Mouse (Mus musculus) neural tube, embryonic 12.5 days (tissue): Measurements from ENCODE around the gene Fignl1. TPM values are rescaled to one million over a fixed set of nuclear protein-coding genes. Genes with fewer than 3 reads are reported as not detected.

ENCODE experiments used
- ATAC-seq: fragments of 200-750 bp; cut with Nextera tagmentation; 2 replicates; pipeline ENCODE4 v1.8.0; 2017; ENCODE audit warnings: low read depth, mild to moderate bottlenecking, moderate TSS enrichment, moderate library complexity; ENCODE audit not compliant: low FRiP score
- H3K27ac ChIP-seq: fragments of 300-500 bp; sonication (generic); 2 replicates; pipeline ENCODE4 v1.5.1; 2016
- H3K27me3 ChIP-seq: fragments of 300-500 bp; sonication (generic); replicated peaks from 2 replicates; pipeline ENCODE4 v1.6.1; 2016; ENCODE audit warnings: mild to moderate bottlenecking
- H3K36me3 ChIP-seq: fragments of 300-500 bp; sonication (generic); 2 replicates; pipeline ENCODE4 v1.6.1; 2016; ENCODE audit warnings: mild to moderate bottlenecking
- H3K4me1 ChIP-seq: fragments of 300-500 bp; sonication (generic); 2 replicates; pipeline ENCODE4 v1.6.1; 2016
- H3K4me2 ChIP-seq: fragments of 300-500 bp; sonication (generic); replicated peaks from 2 replicates; pipeline ENCODE4 v1.6.1; 2016; ENCODE audit warnings: mild to moderate bottlenecking
- H3K4me3 ChIP-seq: fragments of 300-500 bp; sonication (generic); 2 replicates; pipeline ENCODE4 v1.5.1; 2016
- H3K9ac ChIP-seq: fragments of 300-500 bp; sonication (generic); 2 replicates; pipeline ENCODE4 v1.6.1; 2016; ENCODE audit warnings: mild to moderate bottlenecking
- H3K9me3 ChIP-seq: fragments of 300-500 bp; sonication (generic); 2 replicates; pipeline ENCODE4 v1.6.1; 2016; ENCODE audit warnings: mild to moderate bottlenecking
- WGBS: fragments of 180-500 bp; shearing (Covaris S2); methylation state at CpG from one replicate; pipeline ENCODE4 v1.1.7; 2016; 5-methylcytosine and 5-hydroxymethylcytosine counted together
- polyA plus RNA-seq: library from polyadenylated mRNA; unstranded; fragments of >200 nt; fragmentation: Nextera tagmentation; extraction: Ambion mirVana; gene quantifications from 2 replicates; pipeline ENCODE4 v1.2.1, GENCODE M21; 2016

The Fignl1 gene
- polyA plus RNA-seq, 1 experiment from 2014 or later, result 44.9 TPM

DNA sequence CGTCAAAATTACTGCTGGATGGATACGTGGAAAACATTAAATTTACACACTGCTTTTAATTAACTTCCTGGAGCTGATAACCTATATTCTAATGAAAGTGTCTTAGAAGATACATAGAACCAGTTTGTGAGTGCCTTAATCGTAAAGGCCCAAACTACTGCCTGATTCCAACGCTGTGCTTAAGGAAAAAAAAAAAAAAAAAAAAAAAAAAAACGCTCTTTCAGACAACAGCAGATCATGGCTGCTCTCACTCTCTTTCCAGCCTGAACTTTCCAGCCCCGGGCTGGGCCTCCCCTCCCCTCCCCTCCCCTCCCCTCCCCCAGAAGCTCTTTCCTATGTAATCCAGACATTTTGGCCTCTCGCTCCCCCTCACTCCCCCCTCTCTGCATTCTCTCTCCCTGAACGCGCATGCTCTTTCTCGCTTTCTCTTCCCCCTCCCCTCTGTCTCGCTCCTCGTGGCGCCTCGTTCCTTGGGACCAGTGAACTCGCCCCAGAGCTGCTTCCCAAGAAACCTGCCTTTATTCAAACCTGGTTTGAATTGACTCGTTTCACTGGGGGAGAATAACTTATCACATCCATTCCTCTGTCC lies 12.7 kb upstream of the Fignl1 start:
- Histone ChIP-seq H3K9ac (0 out of 2 replicates have a peak overlapping the region, but pooled peaks have one; percentile 2), H3K27me3 (no peaks in the 10 kb centered on the region), H3K27ac (peak overlapping the region; percentile 54; the same call in 1 of the 2 replicates), H3K4me1 (peaks cover 45% of the 10 kb centered on the region), H3K4me3 (no peak overlapping the region), H3K36me3 (no peaks in the 10 kb centered on the region), H3K4me2 (peak overlapping the region; percentile 17), H3K9me3 (no peaks in the 10 kb centered on the region)
- WGBS, result 6% methylated on average over 16 of the region's 16 CpGs
- ATAC-seq, result peak; percentile 80

DNA sequence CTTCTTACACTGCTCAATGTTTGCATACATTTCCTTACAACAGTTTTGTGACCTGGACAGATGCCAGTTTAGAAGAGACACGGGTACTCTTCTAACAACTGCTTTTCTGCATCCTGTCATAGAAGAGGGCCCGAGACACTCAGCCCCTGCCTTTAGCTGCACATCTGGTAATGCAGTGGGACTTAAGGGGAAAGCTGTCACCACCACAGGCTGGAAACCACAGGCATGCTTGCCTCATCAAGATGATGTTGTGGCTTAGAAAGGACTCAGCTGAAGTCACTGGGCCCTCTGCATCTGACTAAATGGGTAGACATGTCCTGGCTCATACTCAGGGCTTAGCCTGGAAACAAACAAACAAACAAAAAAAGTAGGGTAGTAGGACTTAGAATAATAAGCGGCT lies 12.0 kb upstream of the Fignl1 start:
- Histone ChIP-seq H3K4me2 (no peak overlapping the region), H3K36me3 (no peaks in the 10 kb centered on the region), H3K9me3 (no peaks in the 10 kb centered on the region), H3K27me3 (no peaks in the 10 kb centered on the region), H3K4me1 (peaks cover 45% of the 10 kb centered on the region), H3K4me3 (no peak overlapping the region), H3K27ac (0 out of 2 replicates have a peak overlapping the region, but pooled peaks have one; percentile 15), H3K9ac (no peak overlapping the region)
- 64% methylated on average over 3 of the region's 3 CpGs for WGBS
- ATAC-seq, result no peak; the same call in 1 of the 2 replicates

DNA sequence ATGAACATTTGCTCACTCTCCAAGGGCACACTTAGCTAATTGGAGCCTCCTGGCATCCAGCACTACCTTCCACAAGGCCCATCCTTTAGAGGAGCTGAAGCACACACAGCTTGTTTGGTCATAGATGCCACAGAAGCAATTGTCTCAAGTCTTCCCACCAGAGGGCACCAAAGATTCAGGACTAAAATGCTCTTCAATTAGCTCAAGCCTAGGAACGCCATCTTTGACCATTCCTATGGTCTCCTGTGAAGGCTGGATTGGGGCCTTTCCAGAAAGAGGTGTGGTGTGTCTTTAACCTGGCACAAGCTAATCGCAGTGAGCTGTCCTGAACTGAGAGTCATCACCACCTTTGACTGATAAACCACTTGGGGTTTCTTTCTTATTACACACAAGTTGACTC lies 11.5 kb upstream of the Fignl1 start:
- H3K9ac ChIP-seq, result no peak overlapping the region
- WGBS, result 9% methylated on average over 2 of the region's 2 CpGs

DNA sequence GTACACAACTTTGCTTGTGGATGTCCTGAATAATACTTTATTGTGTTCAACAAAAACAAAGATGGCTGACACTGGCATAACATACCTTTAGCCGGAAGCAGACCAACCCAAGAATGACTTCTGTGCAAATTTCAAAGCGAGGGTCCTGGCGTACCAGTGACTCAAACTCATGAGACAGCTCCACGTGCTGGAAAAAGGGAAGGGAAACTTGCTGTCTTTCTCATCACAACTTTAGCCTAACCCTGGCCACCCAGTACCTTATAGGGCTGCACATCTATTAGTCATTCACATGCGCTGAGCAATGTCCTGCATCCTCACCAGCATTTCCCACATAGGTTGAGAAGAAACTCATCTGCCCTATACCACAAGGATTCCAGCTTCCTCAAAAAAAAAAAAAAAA lies 10.4 kb upstream of the Fignl1 start:
- Histone ChIP-seq H3K9ac (no peak overlapping the region), H3K36me3 (no peaks in the 10 kb centered on the region), H3K4me3 (no peak overlapping the region), H3K27me3 (no peaks in the 10 kb centered on the region), H3K9me3 (no peaks in the 10 kb centered on the region), H3K4me1 (peaks cover 34% of the 10 kb centered on the region), H3K27ac (no peak overlapping the region), H3K4me2 (no peak overlapping the region)
- ATAC-seq, result no peak
- whole genome bisulfite sequencing, result 90% methylated on average over 5 of the region's 5 CpGs

More for the DNA sequence above, 11.5 kb upstream of the Fignl1 start:
- no peaks in the 10 kb centered on the region for H3K36me3 ChIP-seq
- no peaks in the 10 kb centered on the region for H3K9me3 ChIP-seq
- no peaks in the 10 kb centered on the region for H3K27me3 ChIP-seq
- H3K4me3 ChIP-seq, result no peak overlapping the region
- no peak overlapping the region for H3K4me2 ChIP-seq
- peak; percentile 28 for ATAC-seq
- no peak overlapping the region for H3K27ac ChIP-seq
- H3K4me1 ChIP-seq, result peaks cover 43% of the 10 kb centered on the region

DNA sequence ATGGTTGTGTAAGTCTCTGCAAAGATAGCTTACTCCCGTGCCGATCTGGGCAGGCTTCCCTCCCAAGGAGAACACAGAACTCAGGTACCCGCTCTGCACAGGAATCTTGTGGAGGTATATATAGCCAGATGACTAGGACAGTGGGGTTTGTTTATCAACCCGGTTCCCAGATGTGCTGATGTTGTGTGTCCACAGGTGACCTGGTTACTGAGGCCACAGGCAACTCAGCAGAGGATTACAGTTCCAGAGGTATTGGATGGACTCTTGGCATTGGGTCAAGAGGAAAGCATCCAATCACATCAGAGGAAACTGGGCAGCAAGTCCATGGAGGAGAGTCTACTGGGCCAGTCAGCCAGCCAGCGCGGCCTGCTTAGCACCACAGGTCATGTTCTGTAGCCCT lies 10.0 kb upstream of the Fignl1 start:
- Histone ChIP-seq H3K36me3 (no peaks in the 10 kb centered on the region), H3K27ac (no peak overlapping the region), H3K9ac (no peak overlapping the region), H3K9me3 (no peaks in the 10 kb centered on the region), H3K4me3 (no peak overlapping the region), H3K4me1 (peaks cover 30% of the 10 kb centered on the region), H3K4me2 (no peak overlapping the region), H3K27me3 (no peaks in the 10 kb centered on the region)
- ATAC-seq, result no peak
- 89% methylated on average over 6 of the region's 6 CpGs for WGBS

DNA sequence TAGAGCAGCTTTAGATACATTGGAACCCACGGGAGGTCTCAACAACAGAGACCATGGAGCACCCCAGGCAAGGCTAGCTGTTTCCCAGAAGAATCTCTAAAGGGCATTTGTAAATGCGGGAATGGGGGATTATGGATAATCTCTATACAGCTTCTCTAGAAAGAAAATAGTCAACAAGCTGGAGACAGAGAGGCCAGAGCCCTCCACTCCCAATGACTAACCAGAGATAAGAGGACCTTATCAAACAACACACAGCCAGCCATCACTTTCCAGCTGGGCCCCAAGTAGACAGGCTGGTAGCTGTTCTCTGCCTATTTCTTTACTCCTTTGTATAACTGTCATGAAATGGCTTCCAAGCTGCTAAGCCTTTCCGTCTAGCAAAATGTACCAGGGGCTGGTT lies 7.0 kb upstream of the Fignl1 start:
- no peak overlapping the region for H3K9ac ChIP-seq
- 0 out of 2 replicates have a peak, but pooled peaks cover 2% of the 10 kb centered on the region for H3K4me1 ChIP-seq
- H3K36me3 ChIP-seq, result no peaks in the 10 kb centered on the region
- no peaks in the 10 kb centered on the region for H3K9me3 ChIP-seq
- no peaks in the 10 kb centered on the region for H3K27me3 ChIP-seq
- 81% methylated on average over 3 of the region's 3 CpGs for WGBS
- H3K4me3 ChIP-seq, result no peak overlapping the region
- H3K27ac ChIP-seq, result no peak overlapping the region
- no peak overlapping the region for H3K4me2 ChIP-seq
- no peak for ATAC-seq

DNA sequence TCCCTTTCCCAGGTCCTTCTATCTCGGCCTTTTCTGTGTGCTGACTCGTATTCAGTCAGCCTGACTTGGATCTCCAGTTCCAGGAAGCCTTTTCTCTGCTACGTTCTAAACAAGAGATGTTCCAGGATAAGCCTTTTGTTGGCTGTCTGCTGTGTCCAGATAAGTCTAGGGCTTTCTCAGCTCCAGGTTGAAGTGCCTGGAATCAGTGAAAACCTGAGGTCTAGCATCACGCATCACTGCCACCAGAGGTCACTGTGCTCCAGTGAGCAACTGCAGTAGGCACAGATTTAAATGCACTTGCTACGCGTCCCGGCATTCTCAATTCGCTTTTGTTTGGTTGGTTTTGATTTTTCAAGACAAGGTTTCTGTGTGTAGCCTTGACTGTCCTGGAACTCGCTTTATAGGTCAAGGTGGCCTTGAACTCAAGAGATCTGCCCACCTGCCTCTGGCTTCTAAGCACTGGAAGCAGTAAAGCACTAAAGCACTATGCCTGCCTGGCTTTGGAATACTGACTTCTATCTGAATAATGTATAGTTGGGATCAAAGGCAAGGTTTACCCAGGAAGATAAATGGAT lies 3.2 kb upstream of the Fignl1 start:
- H3K27me3 ChIP-seq, result no peaks in the 10 kb centered on the region
- H3K9me3 ChIP-seq, result no peaks in the 10 kb centered on the region
- no peak overlapping the region for H3K27ac ChIP-seq
- no peaks in the 10 kb centered on the region for H3K36me3 ChIP-seq
- peak overlapping the region; percentile 33 for H3K4me2 ChIP-seq
- 0 out of 2 replicates have a peak, but pooled peaks cover 8% of the 10 kb centered on the region for H3K4me1 ChIP-seq
- ATAC-seq, result no peak
- WGBS, result 25% methylated on average over 9 of the region's 9 CpGs
- no peak overlapping the region for H3K4me3 ChIP-seq
- no peak overlapping the region for H3K9ac ChIP-seq

DNA sequence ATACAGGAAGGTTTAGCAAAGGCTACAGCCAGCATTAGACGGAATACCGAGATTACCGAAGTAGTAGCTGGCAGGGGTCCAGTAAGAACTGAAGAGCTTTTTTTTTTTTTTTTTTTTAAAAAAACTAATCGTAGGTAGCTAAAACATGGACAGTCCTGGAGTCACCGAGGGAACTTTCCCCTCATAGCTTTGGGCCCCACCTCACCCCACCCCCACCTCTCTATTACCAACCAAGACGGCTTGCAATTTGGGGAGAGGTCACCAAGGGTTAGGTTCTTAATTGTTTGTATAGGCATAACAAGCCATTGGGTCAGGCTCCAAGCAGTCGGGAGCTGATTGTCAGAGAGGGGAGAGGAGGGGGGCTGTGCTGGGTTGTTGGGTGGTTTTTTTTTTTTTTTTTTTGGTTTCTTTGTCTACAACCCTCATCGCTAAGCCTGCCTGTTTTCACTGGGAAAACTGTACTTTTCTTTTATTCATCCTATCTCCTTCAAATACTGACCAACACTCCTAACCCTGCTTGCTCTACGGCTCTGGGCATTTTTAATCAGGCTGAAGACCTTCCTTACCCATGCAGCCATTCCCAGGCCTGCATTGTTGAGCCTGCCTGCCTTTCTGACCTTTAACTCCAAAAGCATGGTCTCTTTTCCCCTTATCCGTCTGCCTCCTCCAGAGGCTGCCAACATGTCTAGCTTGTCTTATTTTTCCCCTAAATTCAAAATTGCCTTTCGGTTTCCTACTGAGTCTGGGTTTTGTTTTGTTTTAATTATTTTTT lies 828 bp upstream of the Fignl1 start:
- WGBS, result 3% methylated on average over 11 of the region's 11 CpGs
- peak; percentile 54 for ATAC-seq
- H3K27ac ChIP-seq, result peak overlapping the region; percentile 84
- 0 out of 2 replicates have a peak, but pooled peaks cover 8% of the 10 kb centered on the region for H3K4me1 ChIP-seq
- H3K36me3 ChIP-seq, result peaks cover 6% of the 10 kb centered on the region; the same call in 1 of the 2 replicates
- peak overlapping the region; percentile 59 for H3K4me2 ChIP-seq
- no peaks in the 10 kb centered on the region for H3K9me3 ChIP-seq
- H3K27me3 ChIP-seq, result no peaks in the 10 kb centered on the region
- peak overlapping the region; percentile 67 for H3K4me3 ChIP-seq
- H3K9ac ChIP-seq, result peak overlapping the region; percentile 64

DNA sequence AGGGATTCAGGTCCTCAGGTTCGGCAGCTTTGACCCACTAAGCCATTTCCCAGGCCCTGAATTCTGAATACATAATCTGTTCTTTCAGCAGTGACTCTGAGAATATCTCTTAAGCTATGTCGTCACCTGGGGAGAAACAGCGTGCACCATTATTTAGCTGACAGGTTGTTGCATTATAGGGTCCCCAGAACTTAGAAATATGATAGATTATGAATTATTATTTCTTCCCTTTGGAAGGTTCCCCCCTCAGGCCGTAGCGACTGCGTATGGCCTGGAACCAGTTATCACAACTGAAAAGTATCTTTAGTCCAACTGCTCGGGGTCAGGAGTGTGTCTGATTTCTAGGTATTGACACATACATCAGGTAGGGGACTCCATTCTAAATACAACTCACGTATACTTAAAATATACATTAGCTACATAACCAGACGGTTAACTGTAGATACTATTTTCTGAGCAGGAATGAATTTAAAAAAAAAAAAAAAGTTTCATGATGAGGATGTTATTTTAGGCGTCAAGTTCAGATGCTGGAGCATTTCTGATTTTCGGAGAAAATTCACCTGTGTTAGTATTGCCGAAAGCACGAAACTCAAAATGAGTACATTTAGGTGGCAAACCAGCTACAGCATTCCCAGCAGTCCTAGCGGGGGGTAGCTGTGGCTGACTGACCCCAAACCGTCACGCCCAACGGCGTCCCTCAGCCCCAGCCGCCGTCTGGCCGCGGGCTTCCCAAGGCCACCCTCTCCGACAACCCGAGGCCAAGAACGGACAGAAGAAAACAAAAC lies 535 bp downstream of the Fignl1 start:
- no peak for ATAC-seq
- Histone ChIP-seq H3K9me3 (no peaks in the 10 kb centered on the region), H3K9ac (peak overlapping the region; percentile 64), H3K4me2 (peak overlapping the region; percentile 59), H3K27me3 (no peaks in the 10 kb centered on the region), H3K4me1 (0 out of 2 replicates have a peak, but pooled peaks cover 8% of the 10 kb centered on the region), H3K4me3 (peak overlapping the region; percentile 67), H3K36me3 (peaks cover 10% of the 10 kb centered on the region; the same call in 1 of the 2 replicates), H3K27ac (peak overlapping the region; percentile 84; the same call in 1 of the 2 replicates)
- WGBS, result 13% methylated on average over 25 of the region's 25 CpGs

DNA sequence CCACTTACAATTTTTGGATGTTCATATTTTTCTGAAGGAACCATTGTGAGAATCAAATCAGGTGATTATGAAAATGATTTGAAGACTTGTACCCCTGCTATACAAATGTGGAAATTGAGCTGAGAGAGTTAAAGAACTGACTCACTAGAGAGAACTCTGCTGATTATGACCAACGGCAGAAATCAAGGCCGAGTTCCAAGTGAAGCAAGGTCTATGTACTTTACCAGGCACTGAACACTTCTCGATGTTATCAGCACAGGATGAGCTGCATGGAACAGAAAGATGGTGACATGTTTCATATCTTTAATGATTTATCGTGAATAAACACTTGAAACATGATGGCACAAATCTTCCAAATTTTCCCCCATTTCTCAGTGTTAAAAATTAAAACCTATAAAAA lies 2.8 kb downstream of the Fignl1 start:
- no peak overlapping the region for H3K4me3 ChIP-seq
- H3K36me3 ChIP-seq, result peaks cover 30% of the 10 kb centered on the region
- H3K9ac ChIP-seq, result no peak overlapping the region
- 93% methylated on average over 4 of the region's 4 CpGs for WGBS
- H3K4me2 ChIP-seq, result no peak overlapping the region
- 0 out of 2 replicates have a peak, but pooled peaks cover 8% of the 10 kb centered on the region for H3K4me1 ChIP-seq
- no peak overlapping the region for H3K27ac ChIP-seq
- no peak for ATAC-seq
- H3K27me3 ChIP-seq, result no peaks in the 10 kb centered on the region
- no peaks in the 10 kb centered on the region for H3K9me3 ChIP-seq

DNA sequence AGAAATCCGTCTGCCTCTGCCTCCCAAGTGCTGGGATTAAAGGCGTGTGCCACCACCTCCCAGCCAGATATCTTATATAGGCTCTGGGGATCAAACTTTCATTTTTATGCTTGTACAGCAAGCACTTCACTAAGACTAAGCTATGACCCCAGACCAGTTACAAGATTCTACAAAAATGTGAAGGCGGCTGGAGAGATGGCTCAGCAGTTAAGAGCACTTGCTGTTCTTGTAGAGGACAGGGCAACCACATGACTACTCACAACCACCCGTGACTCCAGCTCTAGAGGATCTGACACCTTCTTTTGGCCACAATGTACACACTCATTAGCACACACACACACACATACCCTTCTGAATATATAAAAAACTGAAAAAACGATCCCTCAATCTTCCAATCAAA lies 4.3 kb downstream of the Fignl1 start:
- no peak overlapping the region for H3K27ac ChIP-seq
- no peaks in the 10 kb centered on the region for H3K27me3 ChIP-seq
- 91% methylated on average over 5 of the region's 5 CpGs for WGBS
- no peaks in the 10 kb centered on the region for H3K9me3 ChIP-seq
- no peak overlapping the region for H3K4me3 ChIP-seq
- 0 out of 2 replicates have a peak, but pooled peaks cover 4% of the 10 kb centered on the region for H3K4me1 ChIP-seq
- H3K9ac ChIP-seq, result no peak overlapping the region
- no peak for ATAC-seq
- peaks cover 32% of the 10 kb centered on the region for H3K36me3 ChIP-seq
- no peak overlapping the region for H3K4me2 ChIP-seq

DNA sequence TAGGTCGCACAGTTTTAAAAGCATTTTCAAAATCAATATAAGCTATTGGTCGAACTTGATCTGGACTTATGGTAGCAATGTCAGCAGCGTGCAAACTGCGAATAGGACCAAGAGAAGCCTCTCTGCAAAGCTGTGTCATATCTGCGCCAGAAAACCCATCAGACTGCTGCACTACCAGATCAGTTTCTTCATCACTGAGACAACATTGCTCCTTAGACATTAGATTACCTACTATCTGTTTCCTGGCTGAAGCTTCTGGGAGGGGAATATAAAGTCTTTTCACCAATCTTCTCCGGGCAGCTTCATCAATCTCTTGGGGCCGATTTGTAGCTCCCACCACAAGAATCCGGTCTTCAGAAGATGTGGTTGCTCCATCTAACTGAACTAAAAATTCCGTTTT lies 7.7 kb downstream of the Fignl1 start:
- no peak overlapping the region for H3K4me3 ChIP-seq
- WGBS, result 94% methylated on average over 9 of the region's 9 CpGs
- no peak overlapping the region for H3K4me2 ChIP-seq
- no peak for ATAC-seq
- H3K27me3 ChIP-seq, result no peaks in the 10 kb centered on the region
- peaks cover 43% of the 10 kb centered on the region for H3K36me3 ChIP-seq
- H3K9me3 ChIP-seq, result no peaks in the 10 kb centered on the region
- no peak overlapping the region for H3K9ac ChIP-seq
- no peaks in the 10 kb centered on the region for H3K4me1 ChIP-seq
- no peak overlapping the region for H3K27ac ChIP-seq
